Mouse (Mus musculus) cerebral cortex, adult 2 months (tissue): Measurements from ENCODE around the gene Hspb3.

ENCODE experiments used
- WGBS: fragments of 180-500 bp; shearing (Covaris S2); methylation state at CpG from one replicate; pipeline ENCODE4 v1.1.7; 2018; 5-methylcytosine and 5-hydroxymethylcytosine counted together

Gene Hspb3

DNA sequence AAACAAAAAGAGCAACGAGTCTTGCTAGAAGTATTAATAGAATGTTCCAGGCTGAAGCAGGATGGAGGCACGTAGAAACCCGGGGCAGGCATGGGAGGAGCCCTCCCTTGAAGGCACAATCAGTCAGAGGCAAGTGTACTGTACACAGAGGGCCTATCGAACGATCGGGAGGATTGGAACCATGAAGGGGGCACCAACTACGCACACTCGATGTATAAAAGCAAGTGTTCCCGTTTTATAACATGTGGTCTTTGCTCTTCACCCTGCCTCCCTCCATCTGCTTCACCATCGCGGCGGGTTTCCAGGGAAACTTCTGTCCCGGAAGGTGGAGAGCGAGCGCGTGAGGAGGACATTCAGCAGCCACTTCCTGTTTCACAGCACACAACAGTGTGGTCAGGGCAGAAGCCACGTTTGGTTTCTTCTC, 27.7 kb downstream of the Hspb3 start:
- WGBS: 58% methylated on average over 17 of the region's 17 CpGs

DNA sequence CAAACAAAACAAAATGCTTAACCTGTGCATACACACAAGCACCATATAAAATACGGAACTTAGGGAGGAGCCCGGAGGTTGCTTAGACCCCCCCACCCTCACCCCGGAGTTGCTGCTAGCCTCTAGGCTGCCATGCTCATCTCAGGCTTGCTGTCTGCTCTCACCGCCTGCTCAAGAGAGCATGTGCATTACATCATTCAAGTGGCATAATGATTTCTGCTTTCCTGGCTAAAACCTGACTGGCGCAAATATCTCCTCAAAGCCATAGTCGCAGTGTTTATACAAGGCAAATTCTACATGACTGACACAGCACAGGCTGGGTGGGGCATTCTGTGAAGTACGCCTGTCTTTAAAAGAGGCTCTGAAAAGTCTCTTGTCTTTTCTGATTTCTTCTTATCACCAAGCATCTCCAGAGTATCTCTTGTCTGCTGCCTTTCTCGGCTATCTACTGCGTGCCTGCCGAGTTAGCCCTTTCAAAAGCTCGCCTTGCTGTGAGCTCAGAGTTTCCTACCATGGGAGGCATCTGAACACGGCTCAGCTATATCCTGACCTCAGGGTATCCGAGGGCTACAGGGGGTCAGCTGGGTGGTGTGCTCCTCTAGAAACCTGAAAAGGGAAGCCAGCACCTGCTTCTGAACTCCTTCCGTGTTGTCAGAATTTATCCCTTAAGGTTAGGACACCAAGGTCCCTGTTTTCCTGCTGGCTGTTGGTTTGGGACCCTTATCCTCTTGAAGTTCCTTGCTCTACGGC, 28.6 kb downstream of the Hspb3 start:
- WGBS: 61% methylated on average over 15 of the region's 15 CpGs

DNA sequence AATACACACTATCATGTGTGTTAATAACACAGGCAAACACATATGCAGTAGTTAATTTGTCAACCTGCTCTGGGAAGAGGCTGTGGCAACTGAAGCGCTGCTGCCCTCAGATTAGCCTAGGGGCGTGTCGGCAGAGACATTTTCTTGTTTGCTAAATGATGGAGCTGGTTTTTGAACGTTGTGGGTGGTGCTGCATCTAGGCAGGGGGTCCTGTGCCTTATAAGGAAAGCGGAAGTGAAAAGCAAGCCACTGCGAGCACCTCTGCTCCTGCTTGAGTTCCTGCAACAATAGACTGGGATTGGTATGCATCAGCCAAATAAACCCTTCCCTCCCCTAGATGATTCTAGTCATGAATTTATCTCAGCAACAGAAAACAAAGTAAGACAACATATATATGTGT, 31.0 kb downstream of the Hspb3 start:
- WGBS: 71% methylated on average over 6 of the region's 6 CpGs

DNA sequence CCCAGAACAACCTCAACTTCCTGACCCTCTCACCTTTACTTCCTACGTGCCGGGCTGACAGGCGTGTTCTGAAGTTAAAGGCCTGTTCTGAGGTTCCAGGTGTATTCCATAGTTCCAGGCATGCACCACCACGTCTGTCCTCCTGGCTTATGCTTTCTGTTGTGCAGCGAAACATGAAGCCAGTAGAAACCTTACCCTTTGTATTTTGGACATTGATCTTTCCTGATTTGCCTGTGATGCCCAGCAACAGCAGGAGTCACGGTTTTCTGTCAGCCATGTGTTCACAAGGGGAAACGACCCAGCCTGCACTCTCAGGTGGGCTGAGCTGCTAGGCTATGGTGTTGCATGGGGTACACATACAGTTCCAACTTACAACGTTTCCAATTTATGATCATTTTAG, 35.9 kb downstream of the Hspb3 start:
- WGBS: 90% methylated on average over 8 of the region's 8 CpGs

DNA sequence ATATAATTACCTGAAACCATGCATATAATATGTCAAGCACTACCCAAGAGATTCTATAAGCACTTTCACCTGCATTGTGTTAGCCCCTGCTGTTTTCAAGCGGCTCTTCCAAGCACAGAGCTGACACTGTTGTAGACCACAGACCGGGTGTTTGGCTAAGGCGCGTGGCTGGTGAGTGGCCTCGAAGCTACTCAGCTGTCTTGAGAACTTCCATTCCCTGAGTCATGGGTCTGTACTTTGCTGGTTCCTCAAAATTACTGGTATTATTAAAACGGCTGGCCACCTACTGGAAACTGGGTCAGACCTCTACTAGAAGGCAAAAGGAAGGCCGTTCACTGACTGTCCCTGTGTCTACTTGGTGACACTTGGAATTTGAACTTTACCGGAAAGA, 40.6 kb downstream of the Hspb3 start:
- 81% methylated on average over 8 of the region's 8 CpGs for WGBS

DNA sequence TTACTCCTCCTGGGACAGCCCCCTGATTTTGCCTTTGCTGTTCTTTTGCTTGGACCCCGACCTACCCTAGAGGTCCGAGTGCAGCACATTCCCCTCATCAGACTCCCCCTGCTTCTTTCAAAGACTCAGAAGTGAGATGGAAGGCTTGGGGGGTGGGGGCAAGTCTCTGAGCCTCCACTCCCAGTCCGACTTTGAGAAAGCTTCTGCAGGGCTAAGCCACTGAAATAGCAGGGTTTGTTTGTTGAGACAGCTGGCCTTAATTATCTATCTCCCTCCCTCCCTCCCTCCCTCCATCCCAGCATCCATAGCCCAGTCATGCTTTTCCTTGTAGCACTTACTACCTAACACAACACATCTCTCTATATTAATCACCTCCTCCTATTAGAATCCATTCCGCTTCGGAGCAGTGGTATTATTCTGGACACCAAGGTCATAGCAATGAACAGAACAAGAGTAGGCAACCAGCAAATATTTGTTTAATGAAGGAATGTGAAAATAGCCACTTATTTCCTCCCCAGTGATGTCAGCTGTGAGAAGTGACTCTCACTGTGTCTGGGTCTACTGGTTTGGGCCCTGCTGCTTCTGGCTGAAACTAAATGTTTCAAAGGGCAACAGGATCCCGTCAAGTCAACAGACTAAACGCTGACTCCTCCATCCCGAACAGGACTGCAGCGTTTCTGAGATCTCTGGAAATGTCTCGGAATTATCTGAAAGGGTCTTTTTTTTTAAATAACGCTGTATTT, 41.2 kb downstream of the Hspb3 start:
- 66% methylated on average over 11 of the region's 11 CpGs for WGBS

DNA sequence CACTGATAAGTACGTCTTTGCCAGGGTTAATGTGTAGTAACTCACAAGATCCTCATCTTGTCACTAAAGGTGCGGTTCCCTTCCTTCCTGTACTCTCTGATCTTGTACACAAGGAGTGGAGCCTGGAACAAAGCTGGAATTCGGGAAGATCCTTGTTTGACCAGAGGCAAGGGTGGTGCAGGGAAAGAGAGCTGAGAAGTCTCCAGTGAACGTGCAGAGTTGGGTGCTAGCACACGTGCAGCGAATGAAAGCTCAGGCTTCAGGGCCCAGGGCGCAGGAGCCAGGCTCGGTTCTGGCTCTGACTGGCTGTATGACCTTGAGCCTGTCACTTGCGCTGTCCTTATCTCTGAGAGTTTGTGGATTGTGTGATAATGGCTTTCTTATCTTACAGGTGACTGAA, 44.5 kb downstream of the Hspb3 start:
- WGBS: 77% methylated on average over 9 of the region's 9 CpGs

DNA sequence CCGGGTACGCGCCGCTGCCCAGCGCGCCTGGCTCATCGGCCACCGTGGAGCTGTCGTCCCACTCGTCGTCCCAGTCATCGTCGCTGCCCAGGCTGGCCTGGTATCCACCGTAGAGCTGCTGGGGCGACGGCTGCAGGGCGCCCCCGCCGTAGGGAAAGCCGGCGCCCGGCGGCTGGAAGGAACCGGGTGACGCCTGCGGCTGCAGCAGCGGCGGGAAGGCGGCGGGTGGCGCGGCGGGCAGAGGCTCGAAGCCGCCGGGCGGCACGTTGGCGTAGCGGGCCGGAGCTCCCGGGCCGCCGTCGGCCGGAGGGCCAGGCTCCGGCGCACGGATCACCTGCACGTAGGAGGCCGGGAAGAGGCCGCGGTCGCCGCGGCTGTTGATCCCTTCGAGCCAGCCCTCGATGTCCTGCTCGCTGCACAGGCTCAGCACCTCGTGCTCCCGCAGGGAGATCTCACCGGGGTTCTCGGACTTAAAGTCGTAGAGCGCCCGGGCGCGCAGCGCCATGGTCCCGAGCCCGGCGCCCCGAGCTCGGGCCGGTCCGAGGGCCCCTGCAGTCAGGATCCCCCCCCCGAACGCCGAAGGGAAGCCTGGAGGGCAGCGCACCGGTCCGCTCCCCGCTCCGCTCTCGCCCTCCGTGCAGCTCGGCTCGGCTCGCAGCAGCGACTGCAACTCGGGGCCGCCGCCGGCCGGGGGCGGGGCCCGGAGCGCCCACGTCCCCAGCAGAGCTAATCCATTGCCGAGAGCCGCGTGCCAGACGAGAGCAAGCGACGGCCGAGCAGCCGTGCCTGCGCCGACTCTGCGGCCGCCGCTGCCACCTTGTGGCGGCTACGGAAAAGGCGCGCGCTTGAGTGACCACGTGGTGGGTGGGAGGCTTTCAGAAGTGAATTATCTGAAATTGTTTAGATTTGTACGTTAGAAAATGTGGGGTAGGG, 45.3 kb downstream of the Hspb3 start, which contains the start of gene Snx18:
TSS of gene Snx18 (minus strand) at position 674 of the 933 bp plus-strand sequence.
- under 1% methylated on average over 114 of the region's 119 CpGs for WGBS

DNA sequence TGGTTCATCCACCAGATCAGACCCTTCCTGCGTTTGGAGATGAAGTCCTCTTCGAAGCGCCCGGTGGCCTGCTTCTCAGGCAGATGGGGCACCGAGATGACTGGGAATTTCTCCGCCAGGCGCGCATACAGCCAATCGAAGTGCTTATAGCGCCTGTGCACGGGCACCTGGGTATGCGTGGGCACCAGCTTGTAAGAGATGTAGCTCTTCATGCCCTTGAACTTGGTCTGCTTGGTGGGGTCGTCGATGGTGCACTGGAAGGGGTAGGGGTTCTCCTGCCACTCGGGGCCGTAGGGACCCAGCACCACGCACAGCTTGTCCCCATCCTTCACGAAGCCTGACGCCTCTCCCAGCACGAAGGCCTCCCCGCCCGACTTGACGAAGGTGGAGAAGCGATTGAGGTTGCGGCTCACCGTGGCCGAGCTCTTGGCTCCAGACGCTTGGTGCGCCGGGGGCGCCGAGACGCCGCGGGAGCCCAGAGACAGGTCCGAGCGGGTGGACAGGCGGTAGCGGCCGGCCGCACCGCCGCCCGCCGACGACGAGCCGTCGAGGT, 46.1 kb downstream of the Hspb3 start:
- WGBS: 6% methylated on average over 46 of the region's 49 CpGs

DNA sequence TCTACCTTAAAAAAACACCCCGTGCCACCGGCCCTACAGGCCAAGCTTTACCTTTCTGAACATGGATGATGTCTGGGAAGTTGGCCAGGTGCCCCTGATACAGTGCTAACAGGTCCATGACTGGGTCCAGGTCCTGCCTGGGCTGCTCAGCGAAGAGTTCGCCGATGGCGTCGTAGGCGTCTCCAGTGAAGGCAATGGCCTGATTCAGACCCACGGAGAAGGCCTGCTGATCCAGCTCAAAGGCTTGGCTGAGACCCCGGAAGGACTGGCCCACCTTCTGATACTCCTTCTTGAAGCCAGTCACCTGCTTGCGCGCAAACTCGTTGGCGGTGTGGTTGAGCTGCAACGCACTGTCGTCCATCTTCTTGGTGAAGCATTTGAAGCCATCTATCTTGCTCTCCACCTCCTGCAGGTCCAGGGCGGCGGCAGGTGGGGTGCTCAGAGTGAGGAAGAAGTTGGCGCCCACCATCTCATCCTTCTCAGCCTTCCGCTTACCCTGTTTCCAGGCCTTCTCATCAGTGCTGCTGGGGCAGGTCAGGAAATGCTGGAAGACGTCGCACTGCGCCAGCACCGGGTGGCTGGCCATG, 46.6 kb downstream of the Hspb3 start:
- 54% methylated on average over 24 of the region's 24 CpGs for WGBS

DNA sequence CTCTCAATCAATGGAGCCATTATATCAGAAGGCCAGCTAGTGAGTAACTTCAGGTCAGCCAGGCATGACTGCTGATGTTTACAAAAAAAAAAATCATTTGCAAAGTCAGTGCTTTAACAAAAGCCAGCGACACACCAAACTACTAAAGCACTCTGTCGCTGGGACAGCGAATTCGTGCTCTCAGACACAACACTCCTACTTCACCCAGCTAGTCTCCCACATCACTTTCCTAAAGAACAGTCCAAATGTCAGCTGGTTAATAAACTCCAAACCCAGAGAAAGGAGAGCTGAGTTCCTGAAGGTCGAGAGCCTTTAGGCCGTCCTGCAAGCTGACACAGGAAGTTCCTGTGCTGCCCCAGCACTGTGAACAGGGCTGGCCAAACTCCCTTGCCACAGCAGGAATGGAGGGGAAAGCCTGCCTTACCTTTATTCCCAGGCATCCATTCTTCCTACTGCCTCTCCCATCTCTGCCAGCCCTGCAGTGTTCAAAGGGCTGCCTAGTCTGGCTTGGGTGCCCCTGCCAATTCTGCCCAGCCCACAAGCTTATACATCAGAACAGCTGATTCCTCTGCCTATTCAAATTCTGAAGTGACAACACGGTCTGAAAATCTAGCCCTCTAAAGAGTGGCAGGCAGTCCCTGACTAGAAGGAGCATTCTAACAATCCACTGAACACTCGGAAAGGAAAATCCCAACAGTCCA, 47.4 kb downstream of the Hspb3 start:
- 6% methylated on average over 8 of the region's 8 CpGs for WGBS

DNA sequence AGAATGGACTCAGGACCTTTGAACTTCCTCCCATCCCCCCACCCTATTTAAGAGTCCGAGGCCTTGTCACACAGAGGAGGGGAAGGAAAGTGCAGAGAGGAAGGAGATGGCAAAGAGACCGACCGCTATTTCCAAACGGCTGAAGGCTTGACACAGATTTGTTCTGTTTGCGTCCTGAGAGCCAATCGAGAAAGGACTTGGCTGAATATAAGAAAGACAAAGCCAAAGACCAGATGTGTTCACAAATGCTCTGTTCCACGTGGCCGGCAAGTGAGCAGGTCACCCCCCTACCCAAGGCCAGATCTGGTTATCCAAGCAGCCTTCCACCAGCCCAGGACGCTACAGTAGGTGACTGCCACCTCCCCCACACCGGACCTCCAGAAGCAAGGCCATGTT, 47.9 kb downstream of the Hspb3 start:
- 2% methylated on average over 10 of the region's 10 CpGs for WGBS

DNA sequence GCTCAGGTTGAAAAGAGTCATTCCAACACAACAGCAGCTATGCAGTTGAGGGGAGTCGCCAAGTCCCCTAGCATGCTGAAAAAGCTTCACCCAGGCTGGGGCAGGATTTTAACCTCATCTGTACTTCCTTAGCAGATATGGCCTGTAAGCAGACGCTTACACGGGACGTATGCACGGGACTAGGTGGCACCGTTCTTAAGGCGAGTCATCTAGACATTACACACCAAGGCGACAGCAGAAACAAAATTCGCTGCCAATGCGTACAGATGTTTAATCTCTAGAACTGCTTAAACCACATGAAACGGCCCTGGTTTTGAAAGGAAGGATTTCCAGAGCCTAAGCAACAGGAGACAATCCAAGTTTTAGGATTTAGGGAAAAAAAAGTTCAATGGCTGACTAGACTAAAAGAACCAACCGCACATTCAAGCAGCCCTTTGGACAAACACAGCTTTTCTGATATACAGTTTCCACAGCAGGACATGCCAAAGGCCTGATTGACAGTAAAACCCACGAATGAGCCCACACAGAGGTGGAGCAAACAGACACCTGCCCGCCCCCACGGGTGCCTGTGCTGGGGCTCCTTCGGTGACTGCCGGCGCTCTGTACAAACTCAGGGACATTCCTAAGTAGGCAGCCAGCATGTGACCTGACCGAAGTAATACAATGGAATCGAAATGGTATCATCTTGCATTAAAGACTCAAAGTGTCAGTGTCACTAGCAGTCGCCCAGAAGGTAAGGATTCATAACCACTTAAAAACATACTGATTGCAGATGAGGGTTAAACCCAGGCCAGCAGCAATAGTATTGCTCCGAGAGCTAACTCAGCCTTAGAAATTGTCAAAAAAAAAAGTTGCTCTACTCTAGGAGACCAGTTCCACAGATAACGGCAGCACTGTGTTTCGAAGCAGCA, 48.6 kb downstream of the Hspb3 start:
- 12% methylated on average over 24 of the region's 24 CpGs for WGBS

DNA sequence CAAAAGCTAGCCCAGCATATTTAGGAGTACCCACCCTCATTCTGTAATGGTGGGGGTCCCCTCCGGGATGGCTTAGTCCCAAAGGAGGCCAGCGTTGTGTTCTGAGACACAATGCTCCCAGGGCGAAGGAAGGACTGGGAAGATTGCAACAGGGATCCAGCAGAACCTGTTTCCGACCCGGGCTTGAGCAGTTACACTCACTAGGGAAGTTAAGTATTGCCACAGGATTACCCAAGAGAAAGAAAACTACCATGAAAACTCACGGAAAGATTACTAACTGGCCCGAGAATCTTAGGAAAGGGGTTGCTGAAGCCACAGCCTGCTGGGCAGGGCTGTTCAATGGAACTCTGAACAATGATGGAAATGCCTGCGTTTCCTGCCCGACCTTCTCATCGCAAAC, 49.6 kb downstream of the Hspb3 start:
- 43% methylated on average over 10 of the region's 10 CpGs for WGBS

DNA sequence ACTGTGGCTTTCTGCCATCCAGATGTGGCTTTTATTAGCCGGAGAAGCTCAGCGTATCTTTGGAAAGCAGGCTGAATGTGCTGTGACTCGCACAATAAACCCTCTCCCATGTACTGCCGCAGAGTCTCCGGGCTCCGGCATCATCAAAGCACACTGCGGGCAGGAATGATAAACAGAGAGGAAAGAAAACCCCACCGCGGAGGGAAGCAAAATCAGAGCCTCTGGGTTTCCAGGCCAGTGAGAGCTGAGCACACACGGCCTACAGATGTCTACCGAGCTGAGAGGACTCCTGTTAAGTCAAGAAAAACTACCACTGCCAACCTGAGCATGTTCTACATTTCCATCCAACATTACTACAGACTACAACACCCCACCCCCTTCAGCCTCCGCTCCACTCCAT, 50.1 kb downstream of the Hspb3 start:
- 21% methylated on average over 12 of the region's 12 CpGs for WGBS
